Mouse (Mus musculus) liver, embryonic 14.5 days (tissue): Measurements from ENCODE around the gene Idua. TPM values are rescaled to one million over a fixed set of nuclear protein-coding genes. Genes with fewer than 3 reads are reported as not detected.

Experiments
- ATAC-seq: fragments of 200-750 bp; cut with Nextera tagmentation; 2 replicates; pipeline ENCODE4 v1.8.0; 2017; ENCODE audit warnings: moderate number of reproducible peaks, mild to moderate bottlenecking, moderate library complexity; ENCODE audit not compliant: insufficient read depth
- DNase-seq, 3 experiments: peaks; one replicate each; pipeline ENCODE4 v3.0.0-alpha.2; 2012 to 2013; ENCODE audit warnings: low read depth in 3 of 3, low spot score in 3 of 3
- H3K27ac ChIP-seq: fragments of 300-500 bp; sonication (generic); 2 replicates; pipeline ENCODE4 v1.5.1; 2014; ENCODE audit warnings: moderate library complexity, mild to moderate bottlenecking, control low read depth, inconsistent platforms
- H3K27me3 ChIP-seq: fragments of 300-500 bp; sonication (generic); 2 replicates; pipeline ENCODE4 v1.6.1; 2014; ENCODE audit warnings: mild to moderate bottlenecking, low read length, moderate library complexity; ENCODE audit not compliant: control insufficient read depth, insufficient read depth
- H3K36me3 ChIP-seq: fragments of 300-500 bp; sonication (generic); replicated peaks from 2 replicates; pipeline ENCODE4 v1.6.1; 2014; ENCODE audit warnings: low read depth; ENCODE audit not compliant: control insufficient read depth, insufficient read depth
- H3K4me1 ChIP-seq, 2 experiments: fragments of 200-500 bp in 1 of 2; fragments of 300-500 bp in 1 of 2; sonication (generic) in 1 of 2; replicated peaks; 2 replicates each; pipeline ENCODE4 v1.6.1; 2012 to 2014; ENCODE audit warnings: antibody characterized with exemption in 1 of 2, inconsistent platforms in 1 of 2, low read length in 1 of 2; ENCODE audit not compliant: control insufficient read depth in 2 of 2, insufficient read depth in 2 of 2
- H3K4me2 ChIP-seq: fragments of 300-500 bp; sonication (generic); 2 replicates; pipeline ENCODE4 v1.6.1; 2014; ENCODE audit warnings: low read depth, mild to moderate bottlenecking, control low read depth, moderate library complexity
- H3K4me3 ChIP-seq, 2 experiments: fragments of 200-500 bp in 1 of 2; fragments of 300-500 bp in 1 of 2; sonication (generic) in 1 of 2; 2 replicates each; pipeline ENCODE4 v1.5.1; 2012 to 2014; ENCODE audit warnings: low read depth in 2 of 2, low read length in 2 of 2, mild to moderate bottlenecking in 2 of 2, control low read depth in 1 of 2, inconsistent platforms in 1 of 2, moderate library complexity in 1 of 2; ENCODE audit not compliant: insufficient read depth in 1 of 2
- H3K9ac ChIP-seq: fragments of 300-500 bp; sonication (generic); replicated peaks from 2 replicates; pipeline ENCODE4 v1.6.1; 2014; ENCODE audit warnings: mild to moderate bottlenecking, control low read depth, moderate library complexity
- H3K9me3 ChIP-seq: fragments of 300-500 bp; sonication (generic); 2 replicates; pipeline ENCODE4 v1.6.1; 2016; ENCODE audit warnings: low read length, mixed read lengths; ENCODE audit not compliant: control insufficient read depth
- CTCF ChIP-seq: IDR thresholded peaks from 2 replicates; pipeline ENCODE4 v1.5.1; 2016; ENCODE audit warnings: antibody characterized with exemption, low read depth, control low read depth
- EP300 ChIP-seq: IDR thresholded peaks from 2 replicates; pipeline ENCODE4 v1.6.1; 2016; ENCODE audit warnings: antibody characterized with exemption, low read depth
- WGBS: fragments of 180-500 bp; shearing (Covaris S2); extraction: QIAGEN DNeasy Blood & Tissue Kit; methylation state at CpG from one replicate; pipeline ENCODE4 v1.1.7; 2014; ENCODE audit not compliant: insufficient replicate concordance; 5-methylcytosine and 5-hydroxymethylcytosine counted together
- polyA plus RNA-seq, 2 experiments: library from polyadenylated mRNA; depleted of rRNA in 1 of 2; stranded (reverse) in 1 of 2; unstranded in 1 of 2; fragments of >200 nt; fragmentation: Nextera tagmentation in 1 of 2; extraction: Ambion mirVana in 1 of 2; gene quantifications; 2 replicates each; pipeline versions ENCODE4 v1.2.1 to v1.2.3; 2012 to 2014

The Idua gene
- polyA plus RNA-seq, 2 experiments = 2.9 to 3.1 TPM

DNA sequence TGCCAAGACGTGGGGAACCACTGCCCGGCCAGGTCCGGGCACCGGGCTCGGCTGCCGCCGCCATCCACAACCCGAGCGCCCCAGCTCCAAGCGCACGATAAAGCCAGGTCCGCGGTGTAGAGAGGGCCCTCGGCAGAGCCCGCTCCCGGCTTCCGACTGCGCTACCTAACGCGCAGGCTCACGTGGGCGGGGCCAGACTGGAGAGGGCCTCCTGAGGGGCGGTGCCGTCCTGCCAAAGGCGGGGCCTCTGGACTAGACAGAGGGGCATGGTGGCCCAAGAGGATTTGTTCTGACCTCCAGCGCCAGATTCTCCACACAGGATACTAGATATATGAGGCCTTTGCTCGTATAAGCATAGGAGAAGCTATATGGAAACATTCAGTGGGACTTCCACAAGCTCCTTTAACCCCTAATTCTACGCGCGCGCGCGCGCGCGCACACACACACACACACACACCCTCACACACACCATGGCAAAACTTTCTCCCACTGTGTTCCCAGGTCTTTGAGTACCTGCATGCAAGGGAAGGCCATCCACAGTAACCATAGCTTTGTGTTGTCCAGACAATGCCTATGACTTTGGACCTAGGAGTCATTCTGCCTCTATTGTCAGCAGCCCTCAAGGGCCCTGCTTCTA, 619 bp downstream of the Idua start:
- Histone ChIP-seq H3K27me3 (peaks cover 2% of the 10 kb centered on the region; the same call in 1 of the 2 replicates), H3K4me3 (peak overlapping the region; percentile 77 to 83), H3K4me1 (peaks cover 0 to 12% of the 10 kb centered on the region in 2 experiments; a peak in 3 of 4 replicates), H3K9me3 (no peaks in the 10 kb centered on the region), H3K9ac (peak overlapping the region; percentile 84), H3K27ac (peak overlapping the region; percentile 41), H3K4me2 (peak overlapping the region; percentile 80), H3K36me3 (no peaks in the 10 kb centered on the region; the same call in 1 of the 2 replicates)
- 17% methylated on average over 35 of the region's 36 CpGs for WGBS
- peak; percentile 82 to 86 (median 84) for DNase-seq
- TF ChIP-seq EP300 (no peak), CTCF (no peak)
- peak; percentile 99 for ATAC-seq

DNA sequence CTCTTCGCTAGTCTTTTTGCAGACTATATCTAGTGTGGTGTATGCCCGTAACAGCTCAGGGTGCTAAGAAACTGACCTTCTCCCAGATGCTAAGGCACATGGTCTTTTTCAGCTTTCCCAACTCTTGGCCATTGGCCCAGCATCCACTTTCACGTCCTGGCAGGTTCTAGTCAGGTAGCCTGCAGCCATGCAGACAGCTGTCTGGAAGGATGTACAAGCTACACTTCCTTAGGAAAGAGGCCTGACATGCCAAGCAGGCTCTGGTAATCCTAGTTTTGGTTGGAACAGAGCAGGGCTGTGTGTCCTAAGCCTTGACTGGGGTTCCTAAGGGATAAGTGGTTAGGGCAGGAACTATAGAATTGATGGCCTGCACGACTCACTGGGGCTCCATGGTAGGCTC, 2.6 kb downstream of the Idua start:
- Histone ChIP-seq H3K27me3 (peaks cover 2% of the 10 kb centered on the region; the same call in 1 of the 2 replicates), H3K27ac (no peak overlapping the region), H3K4me1 (peaks cover 0 to 12% of the 10 kb centered on the region in 2 experiments; a peak in 3 of 4 replicates), H3K4me2 (no peak overlapping the region), H3K9ac (no peak overlapping the region), H3K4me3 (no peak overlapping the region), H3K9me3 (no peaks in the 10 kb centered on the region), H3K36me3 (no peaks in the 10 kb centered on the region)
- no peak for ATAC-seq
- 65% methylated on average over 4 of the region's 4 CpGs for WGBS
- TF ChIP-seq CTCF = no peak
- no peak for TF ChIP-seq EP300
- DNase-seq = no peak

DNA sequence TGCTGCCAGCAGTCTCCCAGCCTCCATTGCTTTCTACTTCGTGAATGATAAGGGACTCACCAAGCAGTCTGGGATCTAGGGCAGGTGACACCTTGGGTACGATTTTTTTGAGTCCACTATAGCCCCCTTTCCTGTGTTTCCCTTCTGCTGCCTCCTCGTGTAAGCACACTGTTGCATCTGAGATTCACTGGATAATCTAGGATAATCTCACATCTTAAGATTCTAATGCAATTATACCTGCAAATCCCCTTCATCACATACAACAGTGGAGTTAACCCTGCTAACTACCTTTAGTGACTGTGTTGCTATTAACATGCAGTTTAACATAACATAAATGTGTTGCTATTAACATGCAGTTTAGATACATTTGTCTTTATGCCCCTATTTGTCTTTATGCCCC, 4.9 kb downstream of the Idua start:
- no peak for ATAC-seq
- Histone ChIP-seq H3K27ac (no peak overlapping the region), H3K4me3 (no peak overlapping the region), H3K4me2 (no peak overlapping the region), H3K36me3 (no peaks in the 10 kb centered on the region), H3K9me3 (no peaks in the 10 kb centered on the region), H3K9ac (no peak overlapping the region), H3K4me1 (peaks cover 4 to 16% of the 10 kb centered on the region in 2 experiments), H3K27me3 (peaks cover 2% of the 10 kb centered on the region; the same call in 1 of the 2 replicates)
- WGBS = 25% methylated on average over 3 of the region's 3 CpGs
- DNase-seq = no peak
- TF ChIP-seq CTCF (no peak), EP300 (no peak)

DNA sequence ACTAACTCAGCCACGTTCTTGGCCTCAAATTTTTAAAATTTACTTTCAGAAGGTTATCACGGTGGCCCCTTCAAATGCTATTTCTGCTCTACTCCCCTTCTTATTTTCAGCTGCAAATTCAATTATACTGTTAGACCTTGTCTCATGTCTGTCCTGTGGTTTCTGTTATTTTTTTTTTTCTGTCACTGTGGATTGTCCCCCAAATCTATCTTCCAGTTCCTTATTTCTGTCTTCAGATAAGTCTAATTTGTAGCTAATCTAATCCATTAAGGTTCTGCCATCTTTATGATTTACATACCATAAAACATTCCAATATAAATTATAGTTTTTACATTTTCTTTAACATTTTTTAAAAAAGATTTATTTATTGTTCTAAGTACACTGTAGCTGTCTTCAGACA, 7.2 kb downstream of the Idua start:
- TF ChIP-seq CTCF = no peak
- TF ChIP-seq EP300 = no peak
- Histone ChIP-seq H3K4me3 (no peak overlapping the region), H3K27ac (no peak overlapping the region), H3K9me3 (no peaks in the 10 kb centered on the region), H3K4me2 (no peak overlapping the region), H3K27me3 (peaks cover 2% of the 10 kb centered on the region; the same call in 1 of the 2 replicates), H3K4me1 (peaks cover 4 to 13% of the 10 kb centered on the region in 2 experiments), H3K36me3 (peaks cover 10% of the 10 kb centered on the region), H3K9ac (no peak overlapping the region)
- WGBS = 80% methylated on average over 2 of the region's 2 CpGs
- no peak for ATAC-seq
- no peak for DNase-seq

DNA sequence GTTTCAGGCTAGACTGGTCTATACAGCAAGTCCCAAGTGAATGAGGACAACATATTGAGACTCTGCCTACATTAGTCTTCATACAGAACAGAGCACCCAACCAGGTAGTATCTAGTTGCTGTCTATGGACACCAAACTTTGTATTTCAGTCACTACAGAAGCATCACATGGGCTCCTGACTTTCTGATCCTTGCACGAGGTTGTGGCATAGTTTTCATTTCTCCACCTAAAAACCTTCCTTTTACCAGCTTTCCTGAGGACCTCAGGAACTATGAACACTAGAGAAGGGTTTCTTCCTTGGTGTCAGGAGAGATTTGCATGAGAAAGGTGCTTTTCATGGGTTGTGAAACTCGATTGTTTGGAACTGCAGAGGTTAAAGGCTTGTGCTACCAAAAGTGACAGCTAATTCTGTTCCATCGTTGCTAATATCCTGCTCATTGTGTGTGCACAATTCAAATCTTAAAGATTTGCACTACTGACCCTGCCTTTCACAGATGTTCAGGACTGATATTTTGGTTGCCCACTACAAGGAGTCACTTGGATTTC, 8.3 kb downstream of the Idua start:
- DNase-seq = no peak
- WGBS = 12% methylated on average over 3 of the region's 3 CpGs
- peaks cover 14% of the 10 kb centered on the region for H3K36me3 ChIP-seq
- H3K27me3 ChIP-seq = no peaks in the 10 kb centered on the region
- peak overlapping the region; percentile 90 for H3K4me2 ChIP-seq
- peaks cover 4 to 15% of the 10 kb centered on the region in 2 experiments for H3K4me1 ChIP-seq
- peak overlapping the region; percentile 84 for H3K9ac ChIP-seq
- no peak overlapping the region for H3K27ac ChIP-seq
- H3K4me3 ChIP-seq = peak overlapping the region; percentile 63 to 82
- TF ChIP-seq EP300 = no peak
- no peak for TF ChIP-seq CTCF
- H3K9me3 ChIP-seq = no peaks in the 10 kb centered on the region
- ATAC-seq = no peak
